Mouse (Mus musculus): ENCODE data around the gene Rpp25l.

The Rpp25l gene

GRCm38 (mm10) chr4:41671500-41671899 is 41.8 kb downstream of the Rpp25l start:
- no peak for DNase-seq (ENCODE audit: low spot score in 2 of 2)

- DNase-seq (ENCODE audit: low spot score in 2 of 2): no peak
Observed at GRCm38 (mm10) chr4:41670836-41671235, 42.5 kb downstream of the Rpp25l start.

GRCm38 (mm10) chr4:41666646-41667045 is 46.7 kb downstream of the Rpp25l start:
- DNase-seq (ENCODE audit: low spot score in 2 of 2): no peak

GRCm38 (mm10) chr4:41665009-41665675 is 48.2 kb downstream of the Rpp25l start:
- no peak for DNase-seq (ENCODE audit: low spot score in 2 of 2)

- DNase-seq (ENCODE audit: low spot score in 2 of 2): no peak
Observed at GRCm38 (mm10) chr4:41664533-41664932, 48.8 kb downstream of the Rpp25l start.

GRCm38 (mm10) chr4:41663614-41664013 is 49.7 kb downstream of the Rpp25l start:
- no peak for DNase-seq (ENCODE audit: low spot score in 2 of 2)

- DNase-seq (ENCODE audit: low spot score in 2 of 2): no peak
Observed at GRCm38 (mm10) chr4:41662723-41663122, 50.6 kb downstream of the Rpp25l start.

All from frontal cortex, postnatal 10 days (tissue).